Mouse (Mus musculus) urinary bladder, postnatal 10 days (tissue): Measurements from ENCODE around the gene Slc22a13.
"Not testable (repeated sequence)": the region's sequence is repeated elsewhere in the genome, so short reads cannot be mapped to it uniquely, and the experiment has no call there.

Experiments used
- DNase-seq: peaks from one replicate; pipeline ENCODE4 v3.0.0; 2022; ENCODE audit warnings: low spot score

Slc22a13 gene

GRCm38 (mm10) chr9:119208998-119209397 is at the start of gene Slc22a13:
Gene Slc22a13, minus strand, starts transcription at chr9:119209098.
- no peak for DNase-seq

- no peak for DNase-seq
These were observed 49.2 kb upstream of the Slc22a13 start for GRCm38 (mm10) chr9:119258128-119258527.

DNA sequence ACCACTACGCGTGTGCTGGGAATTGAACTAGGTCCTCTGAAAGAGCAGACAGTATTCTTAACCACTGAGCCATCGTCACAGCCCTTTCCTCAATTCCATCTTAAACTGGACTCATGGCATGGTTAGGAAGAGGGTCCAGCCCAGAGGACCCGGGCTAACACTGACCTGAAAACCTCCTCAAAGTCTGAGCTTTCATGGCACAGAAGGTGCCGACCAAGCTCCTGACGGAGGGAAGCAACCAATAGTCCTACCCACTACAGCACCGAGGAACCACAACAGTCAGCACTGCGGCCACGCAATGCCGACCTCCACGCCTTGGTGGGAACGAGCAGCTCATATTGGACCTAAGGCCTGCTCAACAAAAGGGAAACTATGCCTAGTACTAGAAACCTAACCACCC is 47.3 kb upstream of the Slc22a13 start:
- DNase-seq, result no peak

- DNase-seq, result no peak
These were observed 46.2 kb upstream of the Slc22a13 start for GRCm38 (mm10) chr9:119255096-119255495.

DNA sequence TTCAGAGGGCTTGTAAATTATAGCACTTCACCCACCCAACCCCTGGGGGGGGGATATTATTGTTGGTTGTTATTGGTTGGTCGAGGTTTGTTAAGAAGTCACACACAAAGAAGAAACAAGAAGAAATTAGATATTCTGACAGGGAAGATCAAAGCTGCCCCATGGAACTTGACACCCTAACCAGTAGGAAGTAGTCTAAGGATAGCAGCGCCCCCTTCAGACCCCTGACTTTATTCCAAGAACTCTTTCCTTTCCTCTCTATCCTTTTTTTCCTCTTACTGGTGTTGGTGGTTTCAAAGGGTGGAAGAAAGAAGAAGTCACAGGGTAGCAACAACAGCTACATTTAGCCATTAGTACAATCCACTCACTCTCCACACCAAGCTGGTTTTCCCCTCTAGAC is 45.3 kb upstream of the Slc22a13 start:
- DNase-seq, result no peak

DNA sequence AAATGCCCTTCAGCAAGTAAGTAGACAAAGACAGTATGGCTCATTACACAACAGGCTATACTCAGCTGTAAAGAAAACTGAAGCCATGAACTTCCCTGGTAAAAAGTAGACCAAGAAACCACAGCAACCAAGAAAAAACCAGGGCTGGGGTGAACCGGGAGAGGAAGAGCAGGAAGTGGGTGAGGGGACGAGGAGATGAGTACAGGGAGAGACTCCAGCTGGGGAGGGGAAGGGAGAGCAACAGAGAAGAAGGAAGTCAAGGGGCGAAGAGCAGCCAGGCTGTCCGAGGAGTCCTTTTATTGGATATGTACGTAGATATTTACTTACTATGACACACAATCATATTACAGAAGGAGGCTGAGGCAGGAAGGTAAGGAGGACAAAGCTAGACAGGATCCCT is 39.1 kb upstream of the Slc22a13 start:
- DNase-seq, result no peak

- no peak for DNase-seq
These were observed 37.9 kb upstream of the Slc22a13 start for GRCm38 (mm10) chr9:119246826-119247225.

DNA sequence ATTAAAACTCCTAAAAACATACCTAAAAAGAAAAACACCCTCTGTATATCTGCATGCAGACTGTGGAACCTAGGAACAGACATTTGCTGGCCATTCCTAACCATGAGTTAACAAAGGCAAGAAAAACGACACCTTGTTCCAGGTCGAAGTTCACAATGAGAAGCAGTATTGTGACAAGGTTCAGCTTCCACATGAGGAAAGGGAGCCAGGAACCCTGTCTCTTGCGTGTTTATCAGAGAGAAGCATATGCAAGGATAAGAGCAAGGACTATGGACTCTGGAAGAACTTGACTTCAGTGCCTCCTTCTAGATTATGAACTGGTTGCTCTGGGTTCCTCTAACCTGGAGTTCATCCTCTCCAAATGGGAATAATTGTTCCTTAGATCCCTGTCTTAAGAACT is 35.1 kb upstream of the Slc22a13 start:
- DNase-seq, result no peak

GRCm38 (mm10) chr9:119241169-119241865 is 32.4 kb upstream of the Slc22a13 start:
- no peak for DNase-seq

DNA sequence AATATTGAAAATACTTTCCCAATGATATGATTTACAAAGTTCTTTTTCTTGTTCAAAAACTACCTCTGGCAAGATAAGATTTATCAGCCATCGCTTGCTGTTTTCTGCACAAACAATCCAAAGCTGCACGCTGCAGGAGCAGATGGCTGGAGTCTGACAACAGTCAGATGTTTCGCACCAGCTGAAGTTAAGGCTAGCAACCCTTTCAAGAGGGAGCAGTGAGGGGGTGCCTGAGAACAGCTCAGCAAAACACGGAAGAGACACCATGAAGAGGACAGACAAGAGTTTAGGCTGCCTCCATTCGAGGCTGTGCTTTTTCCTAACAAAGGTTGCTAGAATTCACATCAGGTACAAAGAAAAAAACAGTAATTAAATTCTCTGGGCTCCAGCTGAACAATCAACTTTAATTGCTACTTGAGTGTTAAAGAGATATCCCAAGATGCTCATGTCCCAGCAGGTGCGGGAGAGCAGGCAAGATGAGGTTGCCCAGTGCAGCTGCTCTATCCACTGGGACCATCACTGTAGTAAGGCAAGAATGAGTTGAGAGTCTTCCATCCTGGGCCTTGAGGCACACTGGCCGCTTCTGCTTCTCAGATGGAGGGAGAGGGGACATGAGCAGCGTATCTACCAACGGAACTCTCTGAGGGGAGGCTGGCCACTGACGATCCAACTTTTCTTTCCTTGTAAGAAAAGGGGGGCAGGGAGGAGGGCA is 31.5 kb upstream of the Slc22a13 start:
- no peak for DNase-seq

GRCm38 (mm10) chr9:119239274-119239673 is 30.4 kb upstream of the Slc22a13 start:
- DNase-seq, result no peak

- no peak for DNase-seq
These were observed 29.9 kb upstream of the Slc22a13 start for GRCm38 (mm10) chr9:119238796-119239195.

GRCm38 (mm10) chr9:119231552-119231951 is 22.7 kb upstream of the Slc22a13 start:
- no peak for DNase-seq

DNA sequence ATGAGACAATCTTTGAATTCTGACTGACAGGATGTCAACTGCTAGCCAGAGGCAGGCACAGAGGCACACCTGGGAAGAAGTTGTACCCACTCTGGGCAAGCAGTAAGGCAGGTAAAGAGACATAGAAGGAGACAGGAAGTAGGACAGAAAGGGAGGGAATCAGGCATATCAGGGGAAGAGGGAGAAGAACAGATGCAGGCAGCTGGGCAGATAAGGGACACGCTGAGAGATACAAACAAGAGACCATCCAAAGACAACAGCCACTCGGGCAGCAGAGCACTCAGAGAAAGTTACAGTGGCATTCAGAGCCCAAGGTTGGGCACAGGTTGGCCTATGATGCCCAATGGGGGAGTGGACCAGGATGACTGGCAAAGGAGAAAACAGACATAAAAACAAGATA is 21.9 kb upstream of the Slc22a13 start:
- DNase-seq, result no peak

- no peak for DNase-seq
These were observed 11.4 kb upstream of the Slc22a13 start for GRCm38 (mm10) chr9:119220249-119220648.

DNA sequence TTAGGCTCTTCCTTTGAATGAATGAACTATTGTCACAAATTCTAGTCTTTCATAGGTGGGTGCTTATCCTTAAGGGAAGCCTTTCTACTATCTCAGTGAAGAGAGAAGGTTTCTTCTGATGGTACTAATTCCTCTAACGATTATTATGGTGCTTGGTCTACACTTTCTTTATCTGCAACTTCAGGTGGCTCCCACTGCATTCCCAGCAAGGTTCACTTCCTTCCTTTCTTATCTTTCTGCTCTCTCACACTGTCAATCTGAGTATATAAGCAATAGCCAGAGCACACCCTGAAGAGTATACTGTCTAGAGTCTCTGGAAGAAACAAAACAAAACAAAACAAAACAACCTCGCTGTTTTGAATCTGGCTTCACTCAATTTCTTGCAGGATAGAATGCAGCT is 10.8 kb upstream of the Slc22a13 start:
- no peak for DNase-seq

DNA sequence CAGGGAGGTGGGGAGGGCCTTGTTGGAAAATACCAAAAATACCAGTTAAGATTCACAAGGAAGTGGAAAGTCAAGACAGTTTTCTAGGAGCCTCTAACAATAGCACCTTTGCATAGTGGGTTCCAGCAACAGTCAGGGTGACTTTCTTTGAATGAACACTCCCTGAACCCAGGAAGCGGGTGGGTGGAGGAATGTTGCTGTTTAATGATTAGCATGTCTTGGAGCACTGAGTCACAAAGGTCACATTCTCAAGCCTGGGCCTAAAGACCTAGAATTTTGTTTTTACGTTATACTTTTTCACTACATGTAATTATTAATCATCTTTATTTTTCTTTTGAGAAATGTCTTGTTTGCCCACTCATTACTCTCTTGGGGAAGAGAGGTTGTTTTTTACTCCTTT is 6.4 kb upstream of the Slc22a13 start:
- not testable (repeated sequence) for DNase-seq

- no peak for DNase-seq
These were observed 5.7 kb upstream of the Slc22a13 start for GRCm38 (mm10) chr9:119214601-119215000.

- no peak for DNase-seq
These were observed 4.1 kb upstream of the Slc22a13 start for GRCm38 (mm10) chr9:119212996-119213395.

- DNase-seq, result no peak
These were observed 1.8 kb downstream of the Slc22a13 start for GRCm38 (mm10) chr9:119207113-119207512.

GRCm38 (mm10) chr9:119206666-119207065 is 2.2 kb downstream of the Slc22a13 start:
- DNase-seq, result no peak

DNA sequence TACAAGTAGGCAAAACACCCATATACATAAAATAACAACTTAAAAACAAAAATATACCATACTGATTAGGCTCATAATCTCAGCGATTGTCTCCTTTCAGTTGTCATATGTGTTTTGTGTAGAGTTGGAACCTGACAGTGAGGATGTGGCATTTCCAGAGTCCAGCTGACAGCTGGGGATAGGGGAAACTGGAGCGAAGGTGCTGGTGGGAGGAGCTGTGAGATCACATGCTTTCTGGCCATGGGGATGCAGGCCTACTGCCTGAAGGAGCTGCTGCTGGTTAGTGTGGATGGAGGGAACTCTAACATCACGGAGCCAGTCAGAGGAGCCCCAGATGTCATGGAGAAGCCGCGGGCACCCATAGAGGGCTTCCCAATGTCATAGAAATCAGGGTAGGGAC is 3.1 kb downstream of the Slc22a13 start:
- DNase-seq, result no peak

DNA sequence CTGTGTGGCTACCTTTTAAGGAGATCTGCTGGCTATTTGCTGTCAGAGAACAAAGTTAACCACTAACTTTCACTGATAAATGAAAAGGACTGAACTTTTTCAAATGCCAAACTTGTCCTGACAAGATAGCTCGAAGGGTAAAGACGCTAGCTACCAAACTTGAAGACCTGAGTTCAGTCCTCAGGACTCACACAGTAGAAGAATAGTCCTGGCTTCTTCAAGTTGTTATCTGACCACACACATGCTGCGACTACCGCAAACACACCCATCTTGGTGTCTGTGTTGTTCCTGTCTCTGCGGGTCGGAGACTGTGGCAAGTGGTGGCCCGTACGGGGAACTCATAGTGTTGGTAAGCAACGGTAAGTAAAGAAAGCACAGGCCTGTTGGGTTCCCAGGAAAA is 5.3 kb downstream of the Slc22a13 start:
- DNase-seq, result no peak

DNA sequence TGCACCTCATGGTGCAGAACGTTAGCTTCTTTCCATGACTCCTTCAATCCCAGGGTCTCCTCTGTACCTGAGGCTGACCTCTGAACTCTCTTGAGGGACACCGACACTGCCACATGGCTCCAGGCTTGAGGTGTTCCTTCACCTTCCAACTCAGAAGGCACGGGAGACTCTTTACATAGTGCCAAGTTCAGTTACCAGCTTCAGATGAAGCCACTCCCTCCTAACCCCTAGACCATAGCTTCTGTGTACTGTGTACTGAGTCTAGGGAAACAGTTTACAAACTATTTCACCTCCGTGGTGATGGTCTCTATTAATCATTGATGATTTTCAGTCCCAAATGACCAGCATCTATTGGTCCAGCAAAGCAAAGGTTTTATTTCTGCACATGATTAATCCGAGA is 7.2 kb downstream of the Slc22a13 start:
- no peak for DNase-seq
